Mouse (Mus musculus) kidney, adult 18-20 months (tissue): ENCODE results near the gene Rora.
A peak's percentile ranks its signal among the peaks of the same experiment; 100 is the strongest.

ENCODE experiments used
- DNase-seq: peaks from one replicate; pipeline ENCODE4 v3.0.0; 2021

Gene Rora

GRCm38 (mm10) chr9:69296418-69296817, 642.8 kb downstream of the Rora start:
- DNase-seq: peak; percentile 64

DNA sequence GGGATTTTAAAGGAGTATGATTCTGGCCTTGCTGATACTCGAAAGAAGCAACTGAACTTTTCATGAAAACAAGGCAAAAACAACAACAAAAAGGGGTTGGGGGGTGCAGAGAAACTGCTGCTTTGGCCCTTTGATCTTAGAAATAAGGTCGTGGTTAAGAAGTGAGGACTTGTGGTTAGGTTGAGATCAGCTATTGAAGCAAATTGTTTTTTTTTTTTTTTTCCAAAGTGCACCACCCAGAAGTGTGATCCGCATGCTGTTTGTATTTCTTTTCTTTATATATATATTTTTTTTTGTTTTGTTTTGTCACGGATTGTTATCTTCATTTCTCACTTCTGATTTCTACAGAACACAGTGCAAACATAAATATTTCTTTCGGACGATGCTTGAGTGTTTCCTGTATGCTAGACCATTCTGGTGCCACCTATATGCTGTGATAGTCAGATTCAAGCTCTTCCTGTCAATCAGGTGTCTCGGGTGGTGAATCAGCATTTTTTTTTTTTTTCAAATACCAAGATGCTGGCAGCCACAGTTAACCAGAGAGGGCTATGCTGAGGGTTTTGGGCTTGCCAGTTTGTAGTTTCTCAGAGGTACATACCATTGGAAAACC, 644.3 kb downstream of the Rora start:
- DNase-seq: no peak

DNA sequence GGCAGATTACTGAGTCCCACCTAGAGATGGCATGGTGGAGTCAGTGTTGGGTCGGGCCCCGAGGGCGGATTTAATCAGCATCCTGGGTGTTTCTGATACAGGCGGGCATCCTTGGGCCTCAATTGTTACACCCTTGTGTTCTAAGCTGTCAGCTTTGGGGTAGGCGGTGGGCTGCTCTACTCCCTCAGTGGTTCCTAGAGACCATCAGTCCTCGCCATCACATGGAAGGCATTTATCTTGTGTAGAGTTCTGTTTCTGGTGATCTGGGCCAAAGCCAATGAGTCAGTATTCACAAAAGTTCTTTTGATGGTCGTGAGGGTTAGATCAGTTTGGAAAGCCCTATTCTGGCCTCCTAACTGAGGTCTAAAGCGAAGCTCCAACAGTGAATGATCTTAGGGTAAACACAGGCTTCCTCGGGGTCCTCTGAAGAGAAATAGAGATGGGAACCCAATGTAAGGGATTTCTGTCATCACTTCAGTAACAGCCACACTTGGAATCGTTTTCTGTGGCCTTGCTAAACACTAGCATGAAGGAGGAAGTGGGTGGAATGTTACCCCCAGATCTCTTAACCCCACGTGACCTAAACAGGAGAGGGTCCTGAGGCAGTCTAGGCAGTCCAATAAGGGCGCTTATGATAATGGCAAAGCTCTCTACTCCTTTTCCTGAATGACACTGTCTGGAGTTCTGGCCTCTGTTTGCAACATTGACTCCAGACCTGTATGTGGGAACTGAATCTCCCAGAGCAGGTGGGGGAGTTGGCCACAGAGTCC, 645.2 kb downstream of the Rora start:
- DNase-seq: no peak

DNA sequence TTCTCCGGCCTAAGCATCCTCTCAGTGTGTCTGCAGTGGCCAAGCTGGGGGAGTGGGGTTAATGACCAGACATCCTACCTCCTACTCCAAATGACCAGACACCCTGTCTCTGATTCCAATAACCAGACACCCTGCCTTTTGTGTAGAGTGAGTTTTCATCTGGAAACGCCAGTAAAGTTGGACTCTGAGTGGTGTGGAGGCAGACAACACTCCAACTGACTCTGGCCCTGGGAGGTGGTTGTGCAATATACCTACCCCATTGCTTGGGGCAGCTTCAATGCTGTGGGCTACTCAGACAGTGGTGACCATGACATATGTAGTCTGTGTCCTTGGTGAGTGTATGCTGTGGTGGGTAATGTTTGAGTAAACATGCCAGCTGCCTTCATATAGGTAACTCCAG, 645.9 kb downstream of the Rora start:
- DNase-seq: no peak

DNA sequence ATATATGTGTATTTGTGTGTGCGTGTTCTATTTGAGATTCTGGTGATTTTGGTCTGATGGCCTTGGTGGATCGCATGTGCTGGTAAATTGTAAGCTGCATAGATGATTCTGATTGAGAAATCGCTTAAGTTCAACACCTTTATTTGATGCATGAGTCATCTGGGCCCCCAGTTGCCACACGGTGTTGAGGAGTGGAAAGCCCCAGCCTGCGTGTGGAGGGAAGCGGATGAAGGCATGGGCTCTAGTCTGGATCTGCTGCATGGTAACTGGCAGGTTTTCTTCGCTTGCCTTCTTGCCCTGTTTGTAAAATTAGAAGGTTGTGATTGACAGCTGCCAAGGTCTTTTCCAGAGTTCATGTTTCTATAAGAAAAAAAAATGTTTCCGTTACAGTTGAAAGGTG, 646.7 kb downstream of the Rora start:
- no peak for DNase-seq

GRCm38 (mm10) chr9:69301445-69301844, 647.9 kb downstream of the Rora start:
- DNase-seq: no peak

GRCm38 (mm10) chr9:69301955-69302354, 648.4 kb downstream of the Rora start:
- no peak for DNase-seq

GRCm38 (mm10) chr9:69302846-69303245, 649.3 kb downstream of the Rora start:
- no peak for DNase-seq

DNA sequence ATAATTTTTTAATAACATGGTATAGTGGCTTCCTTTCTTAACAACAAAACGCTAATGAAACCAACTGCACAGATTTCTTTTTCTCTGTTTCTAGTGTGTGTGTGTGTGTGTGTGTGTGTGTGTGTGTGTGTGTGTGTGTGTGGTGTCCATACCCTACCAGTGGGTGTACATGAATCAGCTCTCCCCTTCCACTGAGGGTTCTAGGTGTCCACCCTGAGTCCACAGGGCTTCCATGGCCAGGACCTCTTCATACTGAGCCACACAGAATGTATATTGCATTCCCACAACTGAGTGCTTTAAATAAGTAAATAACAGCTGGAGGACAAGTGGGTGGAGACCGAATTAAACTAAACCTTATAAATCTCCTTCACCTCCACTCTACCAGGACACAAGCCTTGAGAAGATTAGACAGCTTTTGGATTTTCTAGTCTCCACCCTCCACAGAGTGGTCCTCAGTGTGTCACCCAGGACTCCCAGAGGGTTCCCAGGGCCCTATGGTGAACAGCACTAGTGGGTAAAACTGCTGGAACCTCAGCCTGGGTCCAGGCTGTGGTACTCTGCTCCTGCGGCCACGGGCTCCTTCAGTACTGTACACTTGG, 649.9 kb downstream of the Rora start:
- no peak for DNase-seq

DNA sequence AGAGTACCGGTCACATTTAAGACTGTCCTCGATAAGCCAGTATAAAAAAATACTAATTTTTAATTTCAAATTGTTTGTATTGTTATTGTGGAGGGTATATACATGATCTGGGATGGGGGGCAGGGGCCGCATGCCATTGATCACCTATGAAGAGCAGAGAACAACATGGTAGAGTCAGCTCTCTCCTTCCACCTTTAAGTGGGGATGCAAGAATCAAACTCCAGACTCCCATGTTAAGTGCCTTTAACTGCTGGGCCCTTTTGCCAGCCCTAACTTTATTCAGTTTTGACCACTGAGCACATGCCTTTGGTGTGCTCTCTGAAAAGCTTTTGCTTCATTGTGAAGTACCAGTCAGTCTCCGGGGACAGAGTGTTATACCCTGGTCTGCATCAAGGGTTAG, 650.4 kb downstream of the Rora start:
- no peak for DNase-seq

- DNase-seq: no peak
Measured at GRCm38 (mm10) chr9:69304492-69304891, 650.9 kb downstream of the Rora start.

DNA sequence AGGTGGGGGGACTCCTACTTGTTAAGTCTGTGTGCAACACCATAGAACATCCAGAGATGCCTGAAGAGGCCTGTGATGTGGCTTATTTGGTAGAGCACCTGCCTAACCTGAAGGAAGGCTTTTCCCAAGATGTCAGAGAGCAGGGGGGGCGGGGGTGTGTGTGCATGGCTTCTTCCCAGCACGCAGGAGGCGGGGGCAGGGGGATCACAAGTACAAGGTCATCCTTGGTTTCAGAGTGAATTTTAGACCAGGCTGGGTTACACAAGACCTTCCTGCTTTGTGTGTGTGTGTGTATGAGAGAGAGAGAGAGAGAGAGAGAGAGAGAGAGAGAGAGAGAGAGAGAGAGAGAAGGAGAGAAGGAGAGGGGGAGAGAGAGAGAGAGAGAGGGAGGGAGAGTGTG, 651.4 kb downstream of the Rora start:
- DNase-seq: no peak

DNA sequence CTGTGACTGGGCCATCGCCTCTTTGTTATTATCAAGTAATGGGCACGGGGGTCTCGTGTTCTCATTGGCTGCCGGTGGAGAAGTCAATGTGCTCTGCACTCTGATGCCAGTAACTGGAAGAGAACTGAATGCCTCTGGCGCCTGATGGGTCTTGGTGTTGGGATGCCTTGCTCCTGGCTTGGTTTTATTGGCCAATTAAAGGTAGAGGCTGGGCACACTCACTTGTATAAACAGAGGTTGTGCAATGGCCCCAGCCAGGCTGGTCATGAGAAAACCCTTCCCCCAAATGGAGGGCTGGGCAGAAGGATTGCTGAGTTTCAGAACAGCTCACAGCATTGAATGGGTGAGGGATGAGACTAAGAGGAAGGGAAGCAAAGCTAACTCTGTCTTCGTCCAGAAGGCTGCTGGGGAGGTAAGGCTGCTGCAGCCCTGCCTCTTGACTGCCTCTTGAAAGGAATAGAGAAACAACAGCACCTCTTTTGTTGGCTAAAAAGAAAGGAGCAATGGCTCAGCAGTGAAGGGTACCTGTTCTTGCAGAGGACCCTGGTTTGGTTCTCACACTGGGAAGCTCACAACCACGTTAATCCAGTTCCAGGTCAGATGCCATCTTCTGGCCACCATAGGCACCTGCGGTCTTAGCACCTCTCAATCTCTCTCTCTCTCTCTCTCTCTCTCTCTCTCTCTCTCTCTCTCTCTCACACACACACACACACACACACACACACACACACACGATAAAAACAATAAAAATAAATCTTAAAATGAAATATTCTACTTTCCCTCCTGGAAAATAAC, 653.3 kb downstream of the Rora start:
- no peak for DNase-seq

- DNase-seq: no peak
Measured at GRCm38 (mm10) chr9:69307974-69308373, 654.4 kb downstream of the Rora start.

DNA sequence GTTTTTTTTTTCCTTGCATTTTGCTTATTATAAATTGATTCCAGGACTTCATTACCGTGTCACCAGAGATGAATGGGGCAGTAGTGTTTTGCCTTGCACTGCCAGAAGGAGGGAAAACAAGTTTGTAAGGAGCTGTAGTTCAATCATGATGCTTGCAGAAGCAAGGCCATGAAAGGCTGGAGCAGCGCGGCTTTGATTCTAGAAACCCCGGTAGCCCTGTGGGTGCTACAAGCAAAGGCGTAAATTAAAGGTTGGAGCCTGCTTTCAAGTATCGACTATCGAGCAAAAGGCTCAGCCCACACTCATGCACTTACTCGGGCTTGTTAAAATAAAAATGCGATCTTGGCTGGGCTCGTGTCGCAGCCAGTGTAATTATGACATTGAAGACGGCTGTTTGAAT, 656.9 kb downstream of the Rora start:
- DNase-seq: no peak

DNA sequence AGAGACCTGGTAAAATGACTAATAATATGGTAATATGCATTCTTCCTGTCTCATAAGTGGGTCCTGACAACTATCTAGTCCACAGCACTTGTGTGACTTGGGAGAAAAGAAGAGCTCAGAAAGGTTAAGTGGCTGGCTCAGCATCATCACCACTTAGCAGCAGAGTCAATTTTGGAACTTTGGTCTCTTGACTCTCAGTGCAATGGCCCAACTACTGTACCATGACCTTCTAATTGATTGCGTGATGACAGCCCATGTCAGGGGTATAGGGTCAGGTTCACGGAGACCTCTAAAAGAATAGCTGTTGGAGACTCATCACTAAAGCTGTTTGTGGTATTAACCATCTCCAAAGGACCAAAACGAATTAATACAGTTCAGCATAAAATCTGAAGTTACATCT, 659.7 kb downstream of the Rora start:
- no peak for DNase-seq

DNA sequence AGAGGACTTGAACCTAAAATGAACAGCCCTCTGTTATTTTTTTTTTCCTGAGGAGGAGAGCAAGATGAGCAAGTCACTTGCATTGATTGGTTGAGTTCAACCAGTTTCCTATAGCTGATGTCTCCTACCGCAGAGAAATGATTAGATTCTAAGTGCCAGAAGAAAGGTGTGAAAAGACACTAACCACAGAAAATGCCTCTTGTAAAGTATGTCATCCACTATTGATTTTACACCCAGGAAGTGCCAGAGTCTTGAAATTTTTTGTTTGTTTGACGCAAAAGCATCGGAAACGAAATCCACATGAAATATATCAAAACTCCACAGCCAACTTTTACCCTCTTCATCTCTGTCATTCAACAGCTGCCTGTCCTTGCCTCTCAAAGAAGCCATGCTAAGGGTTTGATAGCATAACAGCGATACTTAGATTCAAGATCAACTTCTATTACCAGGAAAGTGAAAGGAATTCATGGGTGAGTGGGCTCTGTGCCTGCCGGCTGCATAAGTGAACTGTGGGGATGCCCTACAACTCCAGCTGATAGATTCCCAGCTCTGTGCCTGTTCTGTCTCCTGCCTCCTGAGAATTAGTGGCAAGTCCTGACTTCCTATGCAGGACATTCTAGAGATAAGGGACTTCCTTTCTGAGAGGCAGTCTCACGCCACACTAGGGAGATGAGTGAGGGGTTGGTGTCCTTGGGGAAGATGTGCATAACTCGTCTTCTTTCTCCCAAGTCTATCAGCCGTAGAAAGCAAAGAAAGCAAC, 661.0 kb downstream of the Rora start:
- DNase-seq: no peak

- no peak for DNase-seq
Measured at GRCm38 (mm10) chr9:69317527-69318115, 664.0 kb downstream of the Rora start.

DNA sequence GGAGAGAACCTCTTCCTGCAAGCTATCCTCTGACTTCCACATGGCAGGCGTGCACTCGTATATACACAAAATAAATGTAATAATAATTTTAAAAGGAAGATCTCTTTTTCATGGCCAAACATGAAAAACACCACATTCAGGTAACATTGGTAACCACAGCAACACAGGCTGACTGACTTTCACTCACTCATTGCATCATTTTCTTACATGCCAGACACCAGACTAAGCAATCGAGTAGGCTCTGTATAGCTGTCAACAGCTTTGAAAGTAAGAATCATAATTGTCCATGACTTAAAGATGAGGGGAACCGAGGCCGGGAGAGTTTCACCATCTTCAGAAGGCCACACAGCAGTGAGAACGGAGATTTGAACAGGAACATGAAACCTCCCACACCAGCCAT, 665.8 kb downstream of the Rora start:
- DNase-seq: no peak

- DNase-seq: no peak
Measured at GRCm38 (mm10) chr9:69319913-69320634, 666.5 kb downstream of the Rora start.

GRCm38 (mm10) chr9:69320635-69321027, 667.0 kb downstream of the Rora start:
- no peak for DNase-seq

GRCm38 (mm10) chr9:69321956-69322355, 668.4 kb downstream of the Rora start:
- DNase-seq: no peak
